Mouse (Mus musculus) inflammation-experienced regulatory T-cells, adult 6 months (primary cell): ENCODE results near the gene Kcnrg. TPM values are rescaled to one million over a fixed set of nuclear protein-coding genes. Genes with fewer than 3 reads are reported as not detected.

Source experiments
- ATAC-seq: one replicate; pipeline ENCODE4 v1.8.0; 2017
- polyA plus RNA-seq, 3 experiments: library from polyadenylated mRNA; unstranded; fragments of 100-300 nt; shearing (Covaris generic); gene quantifications; one replicate each; pipeline ENCODE4 v1.2.1; 2017

Kcnrg gene
- polyA plus RNA-seq, 3 experiments from 2014 or later = 0.60 to 0.98 (median 0.91) TPM

DNA sequence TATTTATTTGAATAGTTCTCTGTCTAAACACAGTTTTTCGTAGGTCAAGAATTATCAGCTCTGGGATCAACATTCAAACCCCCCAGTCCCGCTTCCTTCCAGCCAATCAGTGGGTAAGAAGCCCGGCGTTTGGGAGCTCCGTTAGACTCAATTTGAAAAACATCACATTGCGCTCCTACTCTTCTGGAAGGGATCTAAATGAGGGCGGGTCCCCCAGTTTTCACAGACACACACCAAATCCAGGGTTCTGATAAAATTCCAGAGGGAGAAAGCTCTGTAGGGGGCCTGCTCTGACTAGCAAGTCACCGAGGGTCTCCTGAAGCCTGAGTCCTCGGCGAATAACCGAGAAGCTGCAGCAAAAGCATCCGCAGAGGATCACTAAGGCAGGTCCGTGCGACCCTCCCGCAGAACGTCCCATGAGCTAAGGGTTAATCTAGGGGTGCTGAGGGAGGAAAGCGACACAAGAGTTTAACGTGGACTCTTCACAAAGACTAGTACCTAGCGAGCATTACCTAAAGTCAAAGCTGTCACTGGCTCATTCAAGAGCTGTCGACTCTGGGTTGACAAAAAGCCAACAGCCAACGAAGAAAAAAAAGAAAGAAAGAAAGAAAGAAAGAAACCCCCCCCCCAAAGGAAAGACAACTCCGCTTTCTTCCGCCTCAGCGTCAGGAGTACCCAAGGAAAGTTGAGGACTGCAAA lies 40.1 kb downstream of the Kcnrg start:
- ATAC-seq = no peak

DNA sequence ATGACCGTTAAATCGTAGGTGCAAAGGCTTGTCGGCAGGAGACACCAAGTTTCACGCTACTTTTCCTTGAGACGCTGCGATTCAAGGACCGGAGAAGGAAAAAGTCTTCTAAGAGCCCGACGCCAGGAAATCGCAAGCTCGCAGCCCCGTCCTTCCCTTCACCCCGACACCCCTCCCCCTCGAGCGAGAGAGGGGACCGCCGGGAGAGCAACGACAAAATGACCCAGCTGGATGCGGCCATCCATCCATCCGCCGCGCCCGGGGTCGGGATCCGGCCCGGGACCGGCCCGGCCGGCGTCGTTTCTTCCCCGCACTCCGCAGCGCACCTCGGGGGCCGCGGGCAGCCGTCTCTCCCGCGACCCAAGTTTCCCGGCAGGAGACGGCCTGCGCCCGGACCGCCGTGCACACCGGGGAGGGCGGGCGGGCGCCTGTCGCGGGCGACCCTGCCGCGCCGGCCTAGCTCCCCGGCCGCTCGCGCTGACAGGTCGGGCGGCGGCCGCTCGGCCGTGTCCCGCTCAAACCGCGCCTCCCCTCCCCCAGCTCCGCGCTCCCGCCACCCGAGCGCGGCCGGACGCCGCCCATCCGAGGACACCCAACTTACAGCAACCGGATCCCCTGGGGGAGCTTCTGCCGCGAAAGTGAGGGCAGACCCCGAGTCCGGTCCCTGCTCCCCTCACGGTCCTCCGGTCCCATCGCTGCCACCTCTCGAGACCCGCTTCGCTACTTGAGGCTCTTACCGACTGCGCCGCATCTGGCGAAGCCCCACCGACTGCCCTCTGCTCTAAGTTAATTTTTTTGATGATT lies 40.8 kb downstream of the Kcnrg start:
- ATAC-seq = peak; percentile 14

DNA sequence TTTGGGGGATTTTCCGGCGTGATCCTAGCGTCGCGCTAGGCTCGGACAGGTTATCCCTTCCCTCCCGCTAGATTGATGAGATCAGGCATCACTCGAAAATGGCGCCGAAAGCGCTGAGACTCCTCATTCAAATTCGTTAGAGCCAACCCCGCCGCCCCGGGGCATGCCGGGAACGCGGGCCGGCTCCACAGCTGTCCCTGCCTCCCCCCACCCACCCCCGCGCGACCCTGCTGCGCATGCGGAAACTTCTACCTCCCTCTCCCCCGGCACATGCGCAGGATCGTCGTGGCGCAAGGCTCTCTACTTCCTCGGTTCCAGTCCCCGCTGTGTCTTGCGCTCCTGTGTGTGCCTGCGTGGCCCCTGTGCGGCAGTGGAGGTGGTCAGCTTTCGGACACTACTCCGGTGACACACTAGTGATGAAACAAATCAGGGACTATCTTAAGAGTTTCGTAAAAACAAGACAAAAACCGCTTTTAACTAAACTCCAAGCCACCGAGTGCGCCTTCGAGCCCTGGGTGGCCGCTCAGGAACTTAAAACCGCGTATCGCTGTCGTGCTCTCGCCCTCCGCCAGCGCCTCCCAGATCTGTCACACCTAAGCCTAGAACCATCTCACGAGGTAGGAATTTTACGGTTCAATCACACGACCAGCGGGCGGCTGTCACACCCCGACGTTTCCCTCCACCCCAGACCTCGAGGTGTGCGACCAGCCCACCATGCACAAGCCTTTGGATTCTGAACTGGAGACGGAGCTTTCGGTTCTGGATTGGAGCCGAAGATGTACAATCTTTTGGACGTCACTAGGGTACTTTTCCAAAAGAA lies 41.6 kb downstream of the Kcnrg start:
- ATAC-seq = peak; percentile 81

DNA sequence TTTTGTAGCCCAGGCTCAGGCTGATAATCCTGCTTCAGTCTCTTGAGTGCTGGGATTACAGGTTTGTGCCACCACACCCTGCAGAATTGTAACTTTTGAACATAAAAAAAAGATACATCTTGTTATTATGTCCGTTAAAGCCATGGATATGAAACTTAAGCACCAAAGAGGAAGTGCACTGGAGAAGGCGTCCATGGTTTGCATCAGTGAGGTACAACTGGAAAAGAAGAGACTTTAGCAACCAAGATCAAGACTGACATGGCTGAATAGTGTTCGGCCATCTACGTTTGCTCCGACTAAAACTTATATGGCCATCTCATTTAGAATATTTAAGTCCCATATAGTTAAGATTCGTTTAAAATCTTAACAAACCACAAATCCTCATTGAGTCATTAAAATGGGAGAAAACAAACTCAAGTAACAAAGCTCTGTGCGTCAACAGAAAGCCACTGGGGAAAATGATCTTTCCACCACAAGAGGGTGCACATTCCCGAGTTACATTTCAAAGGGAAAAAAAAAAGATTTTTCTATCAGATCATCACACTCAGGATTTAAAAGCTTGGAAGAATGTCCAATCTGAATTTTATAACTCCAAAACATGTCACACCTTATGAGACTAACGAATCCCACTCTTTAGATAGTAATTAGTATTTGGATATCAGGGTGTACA lies 43.2 kb downstream of the Kcnrg start:
- ATAC-seq = no peak

DNA sequence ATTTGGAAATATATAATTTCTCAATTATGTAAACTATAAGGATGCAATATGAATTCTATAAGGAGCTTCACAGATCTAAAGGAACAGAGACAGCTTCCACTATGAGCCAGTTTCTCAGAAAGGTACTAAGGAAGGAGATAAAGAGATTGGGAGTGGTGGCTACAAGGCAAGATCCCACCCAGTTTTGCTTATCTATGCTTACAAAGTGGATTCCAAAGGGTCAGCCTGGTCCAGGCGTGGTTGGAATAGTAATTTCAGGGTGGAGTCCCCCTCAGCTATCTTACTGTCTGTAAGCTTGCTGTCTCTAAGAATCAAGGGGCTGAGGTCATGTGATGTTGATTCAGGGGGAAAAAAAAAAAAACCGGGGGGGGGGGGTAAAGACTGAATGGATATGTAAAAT lies 49.2 kb downstream of the Kcnrg start:
- no peak for ATAC-seq

DNA sequence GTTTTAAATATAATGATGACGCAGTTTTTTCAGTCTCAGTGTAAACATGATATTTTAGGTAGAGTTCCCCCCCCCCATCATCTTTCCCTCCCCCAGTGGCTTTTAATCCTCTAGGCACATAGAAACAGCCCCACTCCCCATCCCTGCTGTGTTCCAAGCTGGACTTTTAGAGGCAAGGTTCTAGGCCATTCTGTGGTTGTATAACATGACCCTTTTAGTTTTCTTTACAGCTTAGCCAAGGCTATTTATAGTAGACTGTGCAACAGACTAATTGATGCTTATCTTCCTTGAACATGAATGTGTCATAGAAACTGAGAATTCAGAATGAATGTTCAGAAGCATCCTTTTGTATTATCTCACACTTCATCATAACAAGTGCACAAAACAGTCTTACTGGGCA lies 54.2 kb downstream of the Kcnrg start:
- no peak for ATAC-seq

DNA sequence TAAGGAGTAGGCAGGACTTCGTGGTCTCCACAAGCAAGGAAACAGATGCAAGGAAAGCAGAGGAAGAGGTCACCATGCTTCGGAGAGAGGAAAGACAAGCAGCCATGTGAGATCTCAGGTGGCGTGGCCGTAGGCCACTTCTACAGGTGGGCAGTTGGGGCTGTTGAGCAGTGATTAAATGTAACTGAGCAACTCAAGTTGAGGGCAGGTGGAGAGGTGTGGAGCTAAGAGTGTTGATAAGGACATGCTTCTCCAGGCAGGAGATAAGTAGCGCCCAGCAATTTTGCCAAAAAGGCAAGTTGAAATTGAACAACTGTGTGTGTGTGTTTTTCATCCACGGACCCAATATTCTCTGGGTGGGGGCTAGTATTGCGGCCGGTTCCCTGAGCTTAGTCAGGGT lies 55.0 kb downstream of the Kcnrg start:
- no peak for ATAC-seq

Other genes with a start within 250 kb of the Kcnrg start
- gene Ebpl, start 247.0 kb upstream of the Kcnrg start, polyA plus RNA-seq = 10 to 100 TPM in 2 of 3 experiments, 1 to 10 TPM in 1; 8.3 to 13.0 (median 10.1) TPM
- gene Kpna3, start 167.6 kb upstream of the Kcnrg start, polyA plus RNA-seq = 10 to 100 TPM; 34.2 to 58.5 (median 40.3) TPM
- 10 to 100 TPM in 1 of 3 experiments, 1 to 10 TPM in 2; 7.4 to 11.5 (median 7.7) TPM for gene Spryd7, start 50.6 kb upstream of the Kcnrg start, polyA plus RNA-seq
- gene Trim13, start 9.2 kb upstream of the Kcnrg start, polyA plus RNA-seq = 1 to 10 TPM; 4.0 to 8.2 (median 8.0) TPM